Mouse (Mus musculus): ENCODE data around the gene Celf2.

DNA sequence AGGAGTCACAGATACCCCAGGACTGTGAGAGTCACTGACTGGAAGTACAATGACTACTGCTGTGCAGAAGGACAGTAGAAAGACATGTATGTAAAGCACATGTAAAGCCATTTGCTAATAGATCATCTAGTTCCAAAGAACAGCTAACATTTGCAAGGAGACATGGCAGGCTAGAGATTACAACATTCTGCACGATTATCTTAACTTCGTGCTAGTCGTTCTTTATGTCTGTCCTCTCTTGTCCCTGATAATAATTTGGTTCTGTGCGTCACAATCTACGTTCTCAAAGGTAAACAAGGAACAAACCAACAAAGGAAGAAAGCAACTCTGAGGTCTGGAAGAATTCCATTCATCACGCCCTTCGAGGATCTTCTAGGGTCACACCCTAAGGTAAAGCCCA is 805.0 kb downstream of the Celf2 start:
- no peak for TF ChIP-seq CTCF (IDR thresholded peaks at IDR 0.05; ENCODE audit: borderline replicate concordance, insufficient read depth, low read depth, low read length)
- TF ChIP-seq POLR2A (IDR thresholded peaks at IDR 0.05; ENCODE audit: borderline replicate concordance, insufficient read depth, low read length): no peak

Data from cerebellum, adult 2 months (tissue).